Mouse (Mus musculus): ENCODE measurements around the gene Afap1l2. TPM values are rescaled to one million over a fixed set of nuclear protein-coding genes. Genes with fewer than 3 reads are reported as not detected.

The Afap1l2 gene
- total RNA-seq, 1 experiment from 2014 or later = not detected

GRCm38 (mm10) chr19:57013271-57013677 lies 5.2 kb upstream of the Afap1l2 start:
- ATAC-seq (replicated peaks in 1 of 2; ENCODE audit: insufficient read depth in 1 of 2, low FRiP score in 2 of 2, low TSS enrichment in 1 of 2, low read depth in 1 of 2, poor library complexity in 2 of 2, severe bottlenecking in 2 of 2) = no peak

DNA sequence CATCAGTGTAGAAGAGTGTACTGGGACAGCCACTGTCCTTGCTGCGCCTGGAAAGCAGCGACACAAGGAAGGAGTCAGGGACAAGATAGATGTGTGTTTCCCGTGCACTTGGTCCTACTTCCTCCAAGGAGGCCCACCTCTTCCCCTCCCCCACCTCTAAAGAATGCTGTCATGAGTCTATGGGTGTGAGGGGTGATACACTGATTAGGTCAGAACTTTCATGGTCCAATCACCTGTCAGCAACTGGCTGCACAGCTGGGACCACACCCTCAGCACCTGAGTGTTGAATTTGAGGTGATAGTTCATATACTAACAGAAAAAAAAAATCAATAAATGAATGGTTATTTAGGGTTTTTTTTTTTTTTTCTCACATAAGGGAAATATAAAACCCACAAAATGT lies 4.0 kb upstream of the Afap1l2 start:
- no peak for ATAC-seq (replicated peaks in 1 of 2; ENCODE audit: insufficient read depth in 1 of 2, low FRiP score in 2 of 2, low TSS enrichment in 1 of 2, low read depth in 1 of 2, poor library complexity in 2 of 2, severe bottlenecking in 2 of 2)

GRCm38 (mm10) chr19:57010064-57010463 lies 2.0 kb upstream of the Afap1l2 start:
- ATAC-seq (replicated peaks in 1 of 2; ENCODE audit: insufficient read depth in 1 of 2, low FRiP score in 2 of 2, low TSS enrichment in 1 of 2, low read depth in 1 of 2, poor library complexity in 2 of 2, severe bottlenecking in 2 of 2) = no peak

- ATAC-seq (replicated peaks in 1 of 2; ENCODE audit: insufficient read depth in 1 of 2, low FRiP score in 2 of 2, low TSS enrichment in 1 of 2, low read depth in 1 of 2, poor library complexity in 2 of 2, severe bottlenecking in 2 of 2) = no peak
Measured at GRCm38 (mm10) chr19:57009653-57010052, 1.6 kb upstream of the Afap1l2 start.

GRCm38 (mm10) chr19:57007291-57007690 lies 737 bp downstream of the Afap1l2 start:
- no peak for ATAC-seq (replicated peaks in 1 of 2; ENCODE audit: insufficient read depth in 1 of 2, low FRiP score in 2 of 2, low TSS enrichment in 1 of 2, low read depth in 1 of 2, poor library complexity in 2 of 2, severe bottlenecking in 2 of 2)

- ATAC-seq (replicated peaks in 1 of 2; ENCODE audit: insufficient read depth in 1 of 2, low FRiP score in 2 of 2, low TSS enrichment in 1 of 2, low read depth in 1 of 2, poor library complexity in 2 of 2, severe bottlenecking in 2 of 2) = no peak
Measured at GRCm38 (mm10) chr19:57006841-57007240, 1.2 kb downstream of the Afap1l2 start.

- ATAC-seq (replicated peaks in 1 of 2; ENCODE audit: insufficient read depth in 1 of 2, low FRiP score in 2 of 2, low TSS enrichment in 1 of 2, low read depth in 1 of 2, poor library complexity in 2 of 2, severe bottlenecking in 2 of 2) = no peak
Measured at GRCm38 (mm10) chr19:57005062-57005461, 3.0 kb downstream of the Afap1l2 start.

DNA sequence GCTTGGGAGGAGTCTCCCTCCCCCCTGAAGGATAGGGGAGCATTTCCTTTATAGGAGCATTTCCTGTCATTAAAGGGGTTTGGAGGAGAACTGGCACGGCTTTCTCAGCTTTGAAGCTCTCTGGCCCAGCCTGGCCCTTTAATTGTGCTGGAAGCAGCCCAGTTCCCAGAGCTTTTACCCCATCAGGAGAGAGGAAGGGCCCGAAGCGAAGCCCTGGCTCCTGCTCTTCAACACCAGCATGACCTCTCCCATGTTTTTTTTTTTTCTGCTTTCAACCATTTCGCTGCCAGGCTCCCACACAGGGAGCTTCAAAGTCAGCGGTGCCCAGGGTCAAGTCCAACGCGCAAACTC lies 4.6 kb downstream of the Afap1l2 start:
- ATAC-seq (replicated peaks in 1 of 2; ENCODE audit: insufficient read depth in 1 of 2, low FRiP score in 2 of 2, low TSS enrichment in 1 of 2, low read depth in 1 of 2, poor library complexity in 2 of 2, severe bottlenecking in 2 of 2) = no peak

DNA sequence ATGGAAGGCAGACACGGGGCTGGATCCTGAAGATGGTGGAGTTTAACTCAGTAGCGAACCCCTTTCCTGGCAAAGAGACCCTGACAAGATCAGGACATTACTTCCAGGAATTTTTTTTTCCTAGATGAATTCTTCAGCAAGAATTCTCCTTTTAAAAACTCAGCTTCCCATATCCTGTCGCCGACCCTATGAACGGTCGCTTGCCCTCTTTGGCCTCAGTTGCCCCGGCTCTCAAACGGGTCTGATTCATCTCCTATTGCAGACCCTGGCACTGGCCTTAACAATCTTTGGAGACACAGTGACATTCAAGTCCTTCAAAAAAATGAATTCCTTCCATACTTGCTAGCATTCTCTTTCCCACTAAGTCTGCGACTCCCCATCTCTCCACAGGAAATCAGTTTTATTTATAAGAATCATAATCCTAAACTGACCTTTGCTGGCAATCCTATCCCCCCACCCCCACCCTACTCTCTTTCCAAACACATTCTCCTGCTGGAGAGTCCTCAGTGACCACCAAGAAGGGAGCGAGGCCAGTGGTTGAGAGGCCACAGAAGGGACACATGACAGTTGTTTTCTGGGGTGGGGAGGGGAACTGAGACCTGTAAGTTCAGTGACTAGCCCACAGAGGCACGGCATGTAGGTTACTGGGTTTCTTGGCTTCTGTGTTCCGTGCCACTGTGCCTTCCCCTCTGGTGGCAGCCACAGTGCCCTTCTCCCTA lies 5.1 kb downstream of the Afap1l2 start:
- ATAC-seq (replicated peaks in 1 of 2; ENCODE audit: insufficient read depth in 1 of 2, low FRiP score in 2 of 2, low TSS enrichment in 1 of 2, low read depth in 1 of 2, poor library complexity in 2 of 2, severe bottlenecking in 2 of 2) = no peak

DNA sequence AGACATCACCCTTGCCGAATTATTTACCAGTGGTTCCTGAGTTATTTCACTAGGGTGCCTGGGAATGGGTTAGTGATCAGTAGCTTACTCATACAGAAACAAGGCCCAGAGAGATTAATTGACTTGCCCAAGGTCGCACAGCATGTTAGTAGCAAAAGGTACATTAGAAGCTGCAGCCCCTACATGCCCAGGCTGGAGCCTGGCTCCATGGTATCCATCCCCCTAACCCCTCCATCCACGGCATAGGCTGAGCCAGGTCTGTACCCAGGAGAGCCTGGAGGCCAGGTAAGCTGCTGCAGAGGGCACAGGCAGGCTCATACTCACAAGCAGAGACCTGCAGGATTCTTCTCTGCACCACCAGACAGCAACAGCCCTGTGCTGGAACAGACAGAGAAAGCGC lies 6.1 kb downstream of the Afap1l2 start:
- ATAC-seq (replicated peaks in 1 of 2; ENCODE audit: insufficient read depth in 1 of 2, low FRiP score in 2 of 2, low TSS enrichment in 1 of 2, low read depth in 1 of 2, poor library complexity in 2 of 2, severe bottlenecking in 2 of 2) = no peak

DNA sequence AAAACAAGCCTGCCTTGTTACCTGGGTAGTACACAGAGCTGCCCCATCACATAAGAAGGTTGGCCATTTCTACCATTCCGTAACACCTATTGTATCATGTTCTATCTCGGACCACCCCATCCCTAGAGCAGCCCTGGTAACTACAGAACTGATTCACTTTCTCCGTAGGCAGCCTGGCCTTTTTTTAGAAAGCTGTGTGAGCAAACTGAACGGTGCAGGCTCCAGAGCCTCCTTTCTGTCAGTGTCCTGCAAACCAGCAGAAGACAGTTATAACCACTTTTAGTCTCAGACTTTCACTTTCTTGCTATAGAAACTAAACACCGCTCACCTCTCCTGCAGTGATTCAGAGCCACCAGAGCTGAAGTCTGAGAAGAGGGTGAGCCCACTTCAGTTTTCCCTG lies 7.4 kb downstream of the Afap1l2 start:
- no peak for ATAC-seq (replicated peaks in 1 of 2; ENCODE audit: insufficient read depth in 1 of 2, low FRiP score in 2 of 2, low TSS enrichment in 1 of 2, low read depth in 1 of 2, poor library complexity in 2 of 2, severe bottlenecking in 2 of 2)

DNA sequence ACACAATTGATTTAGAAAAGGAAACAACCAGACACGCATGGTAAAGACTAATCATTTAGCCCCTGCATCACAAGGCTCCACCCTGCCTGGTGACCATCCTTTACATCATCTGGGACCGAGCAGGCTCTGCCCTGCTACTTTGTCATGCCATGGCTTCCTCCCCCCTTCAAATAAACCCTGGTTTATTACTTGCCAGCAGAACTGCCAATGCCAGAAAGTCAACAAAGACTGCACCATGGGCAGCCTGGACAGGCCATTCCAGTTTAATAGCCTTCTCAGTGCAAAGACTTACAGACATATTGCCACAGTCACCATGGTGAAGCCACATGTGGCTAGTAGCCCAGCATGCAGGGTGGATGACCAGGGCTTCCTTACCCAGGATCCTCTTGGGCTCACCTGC lies 8.2 kb downstream of the Afap1l2 start:
- no peak for ATAC-seq (replicated peaks in 1 of 2; ENCODE audit: insufficient read depth in 1 of 2, low FRiP score in 2 of 2, low TSS enrichment in 1 of 2, low read depth in 1 of 2, poor library complexity in 2 of 2, severe bottlenecking in 2 of 2)

DNA sequence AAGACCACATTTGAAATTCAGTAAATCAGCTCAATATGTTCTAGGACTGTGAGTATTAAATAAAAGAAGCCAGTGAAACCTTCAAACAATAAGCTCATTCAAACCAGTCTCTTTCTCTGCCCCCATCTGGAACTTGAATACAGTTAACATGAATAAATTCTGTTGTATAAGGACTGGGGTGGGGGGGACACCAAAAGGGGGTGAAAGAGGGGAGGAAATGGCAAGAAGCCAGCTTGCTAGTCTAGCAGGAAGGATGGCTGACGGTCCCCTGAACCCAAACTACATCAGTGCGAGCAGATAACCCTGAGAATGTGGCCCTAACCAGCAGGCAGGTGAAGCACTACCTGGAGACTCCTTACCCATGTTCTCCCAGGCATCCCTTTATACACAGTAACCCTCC lies 9.1 kb downstream of the Afap1l2 start:
- no peak for ATAC-seq (replicated peaks in 1 of 2; ENCODE audit: insufficient read depth in 1 of 2, low FRiP score in 2 of 2, low TSS enrichment in 1 of 2, low read depth in 1 of 2, poor library complexity in 2 of 2, severe bottlenecking in 2 of 2)

DNA sequence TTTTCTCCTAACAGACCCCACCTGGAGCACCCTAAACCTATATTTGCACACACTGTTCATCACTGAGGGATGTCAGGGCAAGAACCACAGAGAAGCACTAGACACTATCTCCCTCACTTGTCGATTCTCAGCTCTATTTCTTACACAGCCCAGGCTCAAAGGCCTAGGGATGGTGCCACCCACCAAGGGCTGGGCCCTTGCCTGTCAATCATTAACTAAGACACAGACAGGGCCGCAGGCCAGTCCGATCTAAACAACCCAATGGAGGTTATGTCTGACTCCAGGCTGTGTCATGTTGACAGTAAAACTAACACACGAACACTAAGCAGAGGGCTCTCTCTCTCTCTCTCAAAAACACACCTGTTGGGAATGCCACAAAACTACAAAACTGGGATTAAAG lies 9.7 kb downstream of the Afap1l2 start:
- ATAC-seq (replicated peaks in 1 of 2; ENCODE audit: insufficient read depth in 1 of 2, low FRiP score in 2 of 2, low TSS enrichment in 1 of 2, low read depth in 1 of 2, poor library complexity in 2 of 2, severe bottlenecking in 2 of 2) = no peak

DNA sequence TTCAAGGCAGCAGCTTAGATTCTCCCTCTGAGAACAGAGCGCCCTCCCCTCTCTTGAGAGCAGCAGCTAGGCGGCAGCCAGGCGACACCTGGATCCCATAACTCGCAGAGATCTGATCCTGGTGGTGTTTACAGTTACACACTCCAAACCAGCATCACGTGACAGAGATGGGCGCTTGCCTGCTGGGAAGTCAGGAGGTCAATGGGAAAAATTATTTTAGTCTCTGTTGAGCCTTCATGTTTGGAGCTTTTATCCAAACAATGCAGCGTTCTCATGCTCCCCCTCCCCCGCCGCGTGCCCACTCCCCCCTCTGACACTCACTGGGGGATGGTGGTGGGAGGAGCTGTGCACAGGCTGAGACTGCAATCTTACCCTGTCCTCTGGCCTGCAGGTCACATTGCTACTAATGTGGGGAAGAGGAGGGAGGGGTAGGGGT lies 10.8 kb downstream of the Afap1l2 start:
- no peak for ATAC-seq (replicated peaks in 1 of 2; ENCODE audit: insufficient read depth in 1 of 2, low FRiP score in 2 of 2, low TSS enrichment in 1 of 2, low read depth in 1 of 2, poor library complexity in 2 of 2, severe bottlenecking in 2 of 2)

DNA sequence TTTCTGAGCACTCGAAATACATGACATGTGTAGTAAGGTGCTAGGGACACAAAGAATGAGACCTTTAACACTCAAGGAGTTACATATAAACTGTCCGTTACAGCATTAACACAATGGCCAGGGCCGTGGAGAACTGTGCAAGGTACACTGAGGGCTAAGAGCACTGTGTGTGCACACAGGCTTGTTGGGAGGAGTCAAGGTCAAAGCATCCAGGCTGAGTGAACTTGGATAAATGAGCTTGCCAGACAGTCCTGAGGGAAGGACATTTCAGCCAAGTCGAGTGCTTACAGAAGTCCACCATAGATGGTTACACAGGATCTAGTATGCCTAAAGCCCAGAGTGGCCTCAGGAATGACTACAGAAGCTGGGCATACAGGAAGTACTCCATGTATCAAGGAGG lies 12.6 kb downstream of the Afap1l2 start:
- no peak for ATAC-seq (replicated peaks in 1 of 2; ENCODE audit: insufficient read depth in 1 of 2, low FRiP score in 2 of 2, low TSS enrichment in 1 of 2, low read depth in 1 of 2, poor library complexity in 2 of 2, severe bottlenecking in 2 of 2)

GRCm38 (mm10) chr19:56994653-56995052 lies 13.4 kb downstream of the Afap1l2 start:
- ATAC-seq (replicated peaks in 1 of 2; ENCODE audit: insufficient read depth in 1 of 2, low FRiP score in 2 of 2, low TSS enrichment in 1 of 2, low read depth in 1 of 2, poor library complexity in 2 of 2, severe bottlenecking in 2 of 2) = no peak

DNA sequence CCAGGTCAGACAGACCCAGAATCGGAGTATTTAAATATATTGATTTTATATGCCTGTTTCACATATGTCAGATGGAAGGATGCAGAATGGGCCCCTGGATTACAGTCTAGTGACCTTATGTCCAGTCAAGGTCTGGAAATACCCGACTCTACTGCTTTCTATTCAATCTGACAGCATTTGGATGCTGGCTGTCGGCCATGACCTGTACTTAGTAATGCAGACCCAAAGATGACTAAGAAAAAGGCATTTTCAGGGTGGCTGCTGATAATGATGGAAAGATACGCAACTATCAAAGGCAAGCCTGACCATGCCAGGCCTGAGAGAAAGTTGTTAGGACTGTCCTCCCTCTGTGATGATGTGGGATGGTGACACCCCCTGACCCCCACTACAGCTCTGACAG lies 14.3 kb downstream of the Afap1l2 start:
- ATAC-seq (replicated peaks in 1 of 2; ENCODE audit: insufficient read depth in 1 of 2, low FRiP score in 2 of 2, low TSS enrichment in 1 of 2, low read depth in 1 of 2, poor library complexity in 2 of 2, severe bottlenecking in 2 of 2) = no peak

DNA sequence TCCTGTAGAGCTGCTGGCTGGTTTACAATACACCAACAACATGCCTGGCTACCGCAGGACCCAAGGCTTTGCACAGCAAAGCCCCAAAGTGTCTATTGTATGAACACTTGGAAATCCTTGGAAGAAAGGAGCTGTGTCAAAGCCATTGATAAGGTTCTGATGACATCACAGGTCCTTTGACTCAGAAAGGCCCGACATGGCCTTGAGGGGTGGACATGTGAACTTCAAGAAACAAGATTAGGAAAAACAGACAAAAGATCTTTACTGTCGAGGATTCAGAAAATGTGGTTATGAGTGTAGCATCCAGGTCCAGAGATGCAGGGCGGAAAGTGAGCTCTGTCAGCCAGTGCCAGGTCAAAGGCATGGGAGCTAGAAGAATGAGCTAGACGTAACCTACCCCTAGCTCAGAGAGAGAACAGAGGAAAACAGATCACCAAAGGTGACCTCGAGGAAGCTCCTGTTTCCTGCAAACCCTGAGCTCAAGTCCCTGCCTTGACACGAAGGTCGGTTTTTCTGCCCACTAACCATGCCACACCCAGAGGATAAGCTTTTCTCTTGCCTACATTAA lies 15.0 kb downstream of the Afap1l2 start:
- ATAC-seq (replicated peaks in 1 of 2; ENCODE audit: insufficient read depth in 1 of 2, low FRiP score in 2 of 2, low TSS enrichment in 1 of 2, low read depth in 1 of 2, poor library complexity in 2 of 2, severe bottlenecking in 2 of 2) = no peak

Measured in hematopoietic stem cell, adult 5-6 weeks (primary cell).